Mouse (Mus musculus) bone marrow, adult 2 months (tissue): ENCODE data around the gene Slc19a2. TPM values are rescaled to one million over a fixed set of nuclear protein-coding genes. Genes with fewer than 3 reads are reported as not detected.

ENCODE experiments used
- H3K27ac ChIP-seq: fragments of 200-500 bp; 2 replicates; pipeline ENCODE4 v1.5.1; 2012; ENCODE audit warnings: low read depth, mild to moderate bottlenecking, control low read depth, inconsistent platforms, low read length; ENCODE audit not compliant: control insufficient read depth, poor library complexity, insufficient read depth
- H3K4me1 ChIP-seq: fragments of 200-500 bp; 2 replicates; pipeline ENCODE4 v1.6.1; 2011; ENCODE audit warnings: low read length; ENCODE audit not compliant: control insufficient read depth, insufficient read depth
- H3K4me3 ChIP-seq: fragments of 200-500 bp; replicated peaks from 2 replicates; pipeline ENCODE3; 2011; ENCODE audit warnings: mild to moderate bottlenecking, low read depth, low read length, control low read depth; ENCODE audit not compliant: control insufficient read depth
- CTCF ChIP-seq: fragments of 200-500 bp; IDR thresholded peaks from 2 replicates; pipeline ENCODE4 v1.5.1; 2011; ENCODE audit warnings: low read length, control low read depth; ENCODE audit not compliant: control insufficient read depth, insufficient read depth
- POLR2A ChIP-seq: fragments of 200-500 bp; IDR thresholded peaks from 2 replicates; pipeline ENCODE4 v1.6.1; 2011; ENCODE audit warnings: low read depth, mild to moderate bottlenecking, control low read depth, low read length, borderline replicate concordance; ENCODE audit not compliant: control insufficient read depth
- WGBS: fragments of 180-500 bp; shearing (Covaris S2); methylation state at CpG from one replicate; pipeline ENCODE4 v1.1.7; 2018; 5-methylcytosine and 5-hydroxymethylcytosine counted together
- polyA plus RNA-seq: library from polyadenylated mRNA; stranded (reverse); fragments of >200 nt; gene quantifications from 2 replicates; pipeline ENCODE4 v1.2.4, GENCODE M21; 2011; ENCODE audit warnings: low replicate concordance; ENCODE audit not compliant: missing spikeins, insufficient read depth, insufficient read length

Slc19a2 gene
- polyA plus RNA-seq, 1 experiment: 8.8 TPM

DNA sequence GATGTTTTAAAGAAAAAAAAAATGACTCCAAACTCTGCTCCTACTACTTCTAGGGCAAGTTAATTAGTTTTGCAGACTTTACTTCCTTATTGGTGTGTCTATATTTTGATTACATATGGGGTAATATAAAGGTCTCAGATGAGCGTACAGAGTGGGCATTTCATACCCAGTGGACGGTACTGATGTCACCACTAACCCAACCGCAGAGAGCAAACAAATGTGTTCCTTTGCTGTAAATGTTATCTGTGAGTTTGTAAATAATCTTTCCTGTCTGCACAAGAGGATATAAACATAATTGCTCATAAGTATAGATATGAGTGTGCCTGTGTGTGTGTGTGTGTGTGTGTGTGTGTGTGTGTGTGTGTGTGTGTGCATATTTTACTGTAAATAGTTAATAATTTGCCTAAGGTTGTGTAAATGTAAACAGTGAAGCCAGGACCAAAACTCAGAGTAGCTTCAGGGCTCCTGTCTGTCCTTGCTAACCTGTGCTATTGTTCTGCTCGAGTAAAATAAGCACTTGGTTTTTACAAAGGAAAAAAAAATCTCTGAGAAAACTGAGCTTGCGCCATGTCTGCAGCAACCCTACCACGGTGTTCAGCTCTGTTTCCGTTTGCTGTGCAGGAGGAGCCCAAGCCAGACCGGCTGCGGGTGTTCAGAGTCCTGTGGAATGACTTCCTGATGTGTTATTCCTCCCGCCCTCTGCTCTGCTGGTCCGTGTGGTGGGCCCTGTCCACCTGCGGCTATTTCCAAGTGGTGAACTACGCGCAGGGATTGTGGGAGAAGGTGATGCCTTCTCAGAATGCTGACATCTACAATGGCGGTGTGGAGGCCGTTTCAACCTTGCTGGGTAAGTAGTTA is 11.6 kb downstream of the Slc19a2 start:
- H3K4me3 ChIP-seq: no peak overlapping the region
- H3K4me1 ChIP-seq: no peaks in the 10 kb centered on the region
- TF ChIP-seq POLR2A (no peak), CTCF (no peak)
- WGBS: 79% methylated on average over 16 of the region's 16 CpGs
- H3K27ac ChIP-seq: no peak overlapping the region

GRCm38 (mm10) chr1:164261553-164261952 is 12.7 kb downstream of the Slc19a2 start:
- Histone ChIP-seq H3K27ac (no peak overlapping the region), H3K4me1 (no peaks in the 10 kb centered on the region), H3K4me3 (no peak overlapping the region)
- 83% methylated on average over 7 of the region's 7 CpGs for WGBS
- TF ChIP-seq CTCF (no peak), POLR2A (no peak)

GRCm38 (mm10) chr1:164270941-164271340 is 22.1 kb downstream of the Slc19a2 start:
- Histone ChIP-seq H3K27ac (no peak overlapping the region), H3K4me1 (no peaks in the 10 kb centered on the region), H3K4me3 (no peak overlapping the region)
- WGBS: 92% methylated on average over 7 of the region's 7 CpGs
- TF ChIP-seq POLR2A: no peak

GRCm38 (mm10) chr1:164273659-164274058 is 24.8 kb downstream of the Slc19a2 start:
- TF ChIP-seq CTCF: no peak
- no peak for TF ChIP-seq POLR2A
- Histone ChIP-seq H3K4me3 (no peak overlapping the region), H3K27ac (no peak overlapping the region), H3K4me1 (no peaks in the 10 kb centered on the region; the same call in 1 of the 2 replicates)
- 89% methylated on average over 6 of the region's 6 CpGs for WGBS

DNA sequence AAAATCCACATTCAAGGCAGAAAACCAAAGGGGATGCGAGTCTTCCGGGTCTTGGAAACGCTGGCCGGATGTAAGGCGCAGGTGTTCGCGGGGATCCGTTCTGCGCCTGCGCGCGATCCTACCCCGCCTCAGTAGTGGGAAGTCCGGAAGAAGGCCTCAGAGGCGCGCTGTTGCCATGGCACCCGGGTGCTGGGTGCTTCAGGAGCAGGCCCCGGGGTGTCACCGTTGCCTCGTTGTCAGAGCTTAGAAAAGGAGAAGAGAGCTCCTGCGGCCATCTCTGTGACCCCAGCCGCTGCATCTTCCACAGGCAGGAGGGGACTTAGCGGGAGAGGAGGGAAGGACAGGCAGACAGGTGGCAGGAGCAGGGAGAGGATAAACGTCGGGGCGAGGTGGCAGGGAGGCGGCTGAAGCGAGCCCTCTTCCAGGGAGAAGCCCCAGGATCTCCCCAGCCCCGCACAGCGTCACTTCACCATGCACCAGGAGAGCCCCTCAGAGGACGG is 26.7 kb downstream of the Slc19a2 start, which contains the start of gene Ccdc181:
TSS of gene Ccdc181 (plus strand) at position 131 of the 500 bp plus-strand sequence.
- H3K27ac ChIP-seq: peak within 1 kb of the TSS; percentile 32
- TF ChIP-seq CTCF: no peak
- no peak for TF ChIP-seq POLR2A
- H3K4me3 ChIP-seq: peak within 1 kb of the TSS; percentile 89
- WGBS: under 1% methylated on average over 31 of the region's 31 CpGs
- H3K4me1 ChIP-seq: no peaks in the 10 kb centered on the region; the same call in 1 of the 2 replicates

- 81% methylated on average over 3 of the region's 3 CpGs for WGBS
- Histone ChIP-seq H3K27ac (no peak overlapping the region), H3K4me3 (no peak overlapping the region), H3K4me1 (no peaks in the 10 kb centered on the region; the same call in 1 of the 2 replicates)
- TF ChIP-seq POLR2A (no peak), CTCF (no peak)
Measured at GRCm38 (mm10) chr1:164276552-164276951, 27.7 kb downstream of the Slc19a2 start.

- H3K4me3 ChIP-seq: no peak overlapping the region
- 78% methylated on average over 4 of the region's 4 CpGs for WGBS
- H3K27ac ChIP-seq: no peak overlapping the region
- no peaks in the 10 kb centered on the region; the same call in 1 of the 2 replicates for H3K4me1 ChIP-seq
- no peak for TF ChIP-seq CTCF
- TF ChIP-seq POLR2A: no peak
Measured at GRCm38 (mm10) chr1:164279332-164279731, 30.5 kb downstream of the Slc19a2 start.

DNA sequence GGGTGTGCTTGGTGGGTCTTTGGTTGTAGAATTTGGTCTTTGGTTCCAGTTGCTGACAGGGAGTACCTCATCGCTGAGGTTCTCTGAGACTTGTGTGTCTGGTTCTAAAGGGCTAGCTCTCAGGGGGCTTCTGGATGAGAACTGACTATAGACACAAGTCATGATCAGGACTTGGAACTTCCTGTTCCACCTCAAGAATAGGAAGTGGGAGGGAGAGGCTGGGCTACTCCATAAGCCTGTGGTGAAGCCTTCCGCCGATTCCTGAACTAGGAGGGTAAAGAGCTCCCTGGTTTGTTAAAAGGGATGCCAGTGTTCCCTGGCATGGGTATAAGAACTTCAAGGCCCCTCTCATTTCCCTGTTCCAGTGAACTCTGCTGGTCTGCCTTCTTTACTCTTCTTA is 35.2 kb downstream of the Slc19a2 start:
- Histone ChIP-seq H3K27ac (no peak overlapping the region), H3K4me1 (no peaks in the 10 kb centered on the region), H3K4me3 (no peak overlapping the region)
- TF ChIP-seq POLR2A (no peak), CTCF (no peak)
- WGBS: 70% methylated on average over 3 of the region's 3 CpGs
